Mouse (Mus musculus): ENCODE results near the gene Dnah8.

GRCm38 (mm10) chr17:30719031-30719430 is 94.9 kb downstream of the Dnah8 start:
- TF ChIP-seq CTCF (IDR thresholded peaks at IDR 0.05; ENCODE audit: borderline replicate concordance, insufficient read depth, low read depth, low read length) (no peak), POLR2A (IDR thresholded peaks at IDR 0.05; ENCODE audit: borderline replicate concordance, insufficient read depth, low read length) (no peak)
